Mouse (Mus musculus) layer of hippocampus, adult 9-11 months (tissue): Measurements from ENCODE around the gene Gna14.

Experiments
- DNase-seq: peaks from one replicate; pipeline ENCODE4 v3.0.0; 2022

Gna14 gene

DNA sequence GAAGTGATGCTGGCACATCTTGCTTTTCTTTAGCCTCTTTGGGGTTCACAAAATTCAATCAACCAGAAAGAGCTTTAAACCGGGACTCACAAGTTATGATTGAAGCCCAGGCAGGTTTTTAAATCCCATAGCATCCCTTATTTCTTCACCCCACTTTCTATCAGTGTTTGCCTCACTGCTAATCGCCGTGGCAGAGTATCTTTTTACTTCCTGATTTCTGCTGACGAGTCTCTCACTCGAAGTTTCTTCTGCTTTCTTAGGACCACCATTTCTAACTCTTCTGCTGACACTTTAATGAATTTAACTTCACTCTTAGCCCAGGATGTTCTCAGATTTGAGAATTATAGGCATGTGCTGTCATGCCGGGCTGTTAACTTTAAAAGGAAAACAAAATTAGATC, 21.6 kb downstream of the Gna14 start:
- no peak for DNase-seq

DNA sequence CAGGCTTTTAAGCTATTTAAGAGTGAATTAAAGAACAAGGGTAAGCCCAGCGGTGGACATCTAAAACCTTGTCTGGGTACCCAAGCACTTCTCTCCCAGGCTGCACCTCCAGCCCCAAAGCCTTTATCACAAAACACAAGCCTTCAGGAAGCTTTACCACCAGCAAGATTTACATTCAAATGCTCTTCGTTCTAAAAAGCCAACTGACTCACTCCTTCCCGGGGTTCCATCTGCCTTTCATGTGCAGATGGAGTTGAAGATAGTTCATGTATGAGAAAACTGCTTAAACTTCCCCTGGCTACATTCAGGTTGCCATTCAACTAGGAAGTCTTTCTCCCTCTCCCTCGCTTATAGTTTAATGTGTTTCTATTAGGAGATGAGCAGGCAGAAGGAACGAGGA, 23.8 kb downstream of the Gna14 start:
- no peak for DNase-seq

DNA sequence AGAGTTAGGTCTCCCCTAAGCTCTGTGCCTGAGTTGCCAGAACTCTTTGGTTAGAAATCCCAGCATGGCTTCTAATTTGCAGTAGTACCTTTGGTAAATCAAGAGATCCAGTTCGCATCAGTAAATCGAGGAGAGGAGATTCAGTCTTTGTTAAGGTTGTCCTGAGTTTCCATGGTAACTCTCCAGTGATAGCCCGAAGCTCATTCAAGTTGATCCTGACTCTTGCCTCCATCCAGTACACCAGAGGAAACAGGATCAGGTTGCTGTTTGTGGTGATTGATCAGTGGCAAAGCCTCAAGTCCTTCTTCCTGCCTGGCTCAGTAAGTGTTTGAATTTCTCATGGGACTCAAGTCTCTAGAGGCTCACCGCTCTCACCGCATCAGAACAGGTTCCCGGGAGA, 24.7 kb downstream of the Gna14 start:
- no peak for DNase-seq

DNA sequence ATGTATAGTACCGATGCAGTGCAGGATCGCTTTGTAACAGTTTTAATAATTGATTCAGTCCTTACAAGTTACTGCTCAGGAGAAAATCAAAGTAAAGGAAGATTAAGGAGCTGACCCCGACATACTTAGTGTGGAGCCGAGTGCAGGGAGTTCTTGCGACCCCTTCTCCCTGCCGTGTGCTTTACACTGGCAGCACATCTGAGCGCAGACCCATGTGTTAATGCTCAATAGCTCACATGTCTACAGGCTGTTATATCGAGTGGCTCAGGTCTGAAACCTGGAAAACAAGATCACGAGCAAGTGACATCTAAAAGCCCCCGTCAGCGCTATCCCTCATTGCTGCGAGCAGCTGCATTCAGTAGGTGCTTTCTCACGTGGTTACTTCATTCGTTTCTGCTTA, 25.3 kb downstream of the Gna14 start:
- DNase-seq = no peak

DNA sequence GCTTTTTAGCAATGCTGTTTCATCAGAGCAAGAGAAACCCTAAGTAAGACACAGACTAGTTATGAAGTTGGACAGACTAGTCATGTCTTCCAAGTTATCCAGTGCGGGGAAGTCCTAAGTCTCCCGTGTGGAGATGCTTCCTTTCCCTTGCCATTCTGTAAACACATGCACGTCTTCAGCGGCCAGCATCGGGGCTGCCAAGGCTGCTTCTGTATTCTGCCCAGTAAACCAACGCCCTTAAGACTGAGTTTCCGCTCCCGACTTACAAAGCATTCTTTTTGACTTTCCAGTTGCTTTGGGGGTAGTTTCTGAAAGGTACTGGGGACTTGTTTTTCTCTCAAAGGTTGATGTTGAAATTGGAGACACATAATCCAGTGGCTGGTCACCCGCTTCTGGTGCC, 26.9 kb downstream of the Gna14 start:
- DNase-seq = no peak

DNA sequence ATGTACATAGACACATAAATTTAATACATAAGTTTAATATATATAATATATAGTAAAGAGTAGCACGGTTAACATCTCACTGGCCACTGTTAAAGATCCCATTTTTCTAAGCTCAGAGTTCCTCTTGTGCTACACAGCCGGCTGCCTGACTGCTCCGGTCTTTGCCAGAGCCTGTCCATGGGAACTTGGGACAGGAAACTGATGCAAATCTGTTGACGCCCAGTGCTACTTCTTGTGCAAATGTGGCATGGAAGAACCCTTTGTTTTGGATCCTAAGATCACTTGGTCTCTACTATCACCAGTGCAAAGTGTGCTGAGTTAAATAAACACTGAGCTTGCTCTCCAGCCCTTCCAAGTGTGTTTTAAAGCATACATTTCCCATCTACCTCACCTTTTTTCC, 29.2 kb downstream of the Gna14 start:
- no peak for DNase-seq

DNA sequence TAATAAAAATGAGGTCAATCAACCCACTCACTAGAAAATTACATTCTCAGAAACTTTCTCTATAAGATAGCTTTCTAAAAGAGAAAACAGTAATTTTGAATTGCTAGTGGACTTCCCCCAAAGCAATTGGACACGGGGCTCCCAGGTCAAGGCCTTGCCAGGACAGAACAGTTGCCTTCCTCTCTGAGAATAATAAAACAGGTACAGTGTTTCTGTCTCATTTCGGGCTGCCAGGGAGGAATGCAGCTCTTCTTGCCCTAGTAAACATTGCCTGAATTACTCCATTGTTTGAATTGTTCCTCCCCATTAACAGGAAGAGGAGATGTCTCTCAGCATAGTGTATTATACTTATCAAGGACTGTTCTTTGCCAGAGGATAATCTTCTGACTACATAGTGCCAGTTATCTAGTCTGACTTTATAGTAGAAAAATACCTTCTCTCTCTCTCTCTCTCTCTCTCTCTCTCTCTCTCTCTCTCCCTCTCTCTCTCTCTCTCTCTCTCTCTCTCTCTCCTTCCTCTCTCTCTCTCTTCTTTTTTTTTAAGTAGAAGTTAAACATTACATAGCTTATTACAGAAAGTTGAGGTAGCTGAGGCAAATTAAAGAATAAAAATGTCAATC, 33.3 kb downstream of the Gna14 start:
- DNase-seq = no peak

DNA sequence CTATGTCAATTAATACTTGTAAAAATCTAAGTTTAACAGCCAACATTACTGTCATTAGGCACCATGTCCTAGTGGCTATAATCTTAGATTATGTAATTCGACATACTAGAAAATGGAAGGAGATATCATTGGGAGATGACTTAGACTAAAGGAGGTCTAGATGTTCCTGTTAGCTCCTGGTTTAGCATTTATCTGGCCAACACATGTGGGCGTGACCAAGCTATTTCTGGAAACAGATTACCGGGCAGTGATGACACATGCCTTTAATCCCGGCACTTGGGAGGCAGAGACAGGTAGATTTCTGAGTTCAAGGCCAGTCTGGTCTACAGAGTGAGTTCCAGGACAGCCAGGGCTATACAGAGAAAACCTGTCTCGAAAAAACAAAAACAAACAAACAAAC, 37.1 kb downstream of the Gna14 start:
- no peak for DNase-seq

DNA sequence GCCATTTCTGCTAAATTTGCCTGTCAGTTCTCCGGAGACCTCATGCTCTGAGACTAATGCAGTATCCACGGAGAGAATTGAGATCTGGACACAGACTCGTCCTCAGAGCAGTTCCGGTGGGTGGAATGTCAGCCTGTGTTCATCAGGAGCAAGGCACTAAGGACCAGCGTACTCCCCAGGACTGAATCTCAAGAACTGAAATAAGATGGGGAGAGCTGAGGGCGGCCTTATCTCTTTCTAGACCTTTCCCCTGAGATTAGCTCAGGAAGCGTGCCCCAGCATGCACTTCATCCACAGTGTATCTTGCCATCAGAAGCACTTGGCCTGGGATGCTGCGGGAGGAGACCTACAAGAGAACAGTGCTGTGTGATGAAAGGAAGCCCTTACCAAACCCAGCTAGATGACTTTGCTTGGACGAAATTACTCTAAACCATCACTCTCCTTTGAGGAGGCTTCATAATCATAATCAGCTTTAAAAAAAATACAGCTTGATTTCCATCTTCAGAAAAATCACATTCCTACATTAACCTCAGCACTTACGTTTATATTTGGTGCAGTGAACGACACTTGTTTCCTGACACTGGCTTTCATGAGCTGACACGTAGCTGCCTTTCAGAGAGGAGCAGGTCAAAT, 41.9 kb downstream of the Gna14 start:
- no peak for DNase-seq

DNA sequence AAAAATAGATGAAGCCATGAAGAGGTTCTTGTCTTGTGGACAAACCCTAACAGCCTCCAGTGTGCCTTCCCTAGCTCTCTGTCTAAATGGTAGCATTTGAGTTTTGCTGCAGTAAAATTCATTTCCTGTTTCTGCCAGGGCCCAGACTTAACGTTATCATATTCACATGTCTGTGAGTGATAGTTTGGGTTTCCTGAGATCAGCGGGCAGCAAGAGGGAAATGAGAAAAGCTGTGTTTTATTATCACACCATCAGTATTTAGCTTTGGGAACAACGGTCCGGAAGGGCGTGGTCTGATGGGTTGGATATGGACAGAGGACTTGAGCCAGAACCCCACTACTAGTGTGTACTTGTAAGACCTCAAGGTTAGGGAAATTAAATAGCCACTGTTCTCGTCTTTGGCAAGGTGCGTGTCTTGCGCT, 42.6 kb downstream of the Gna14 start:
- no peak for DNase-seq

DNA sequence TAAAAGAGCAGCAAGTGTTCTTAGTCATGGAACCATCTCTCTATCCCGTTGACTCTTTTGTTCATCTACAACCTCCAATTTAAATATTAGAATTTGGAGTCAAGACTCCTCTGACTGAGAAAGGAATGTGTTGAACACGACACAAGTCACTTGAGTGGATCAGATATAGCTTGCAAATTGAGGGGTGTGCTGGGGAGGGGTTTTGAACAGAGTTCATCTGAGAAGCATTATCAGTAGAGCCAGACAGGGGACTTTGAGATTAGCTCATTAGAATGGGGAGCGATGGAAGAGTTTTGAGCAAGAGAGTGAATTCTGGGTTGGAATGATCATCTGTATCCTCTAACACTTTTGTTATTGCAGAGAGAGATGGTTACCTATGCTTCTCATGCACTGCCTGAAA, 46.5 kb downstream of the Gna14 start:
- no peak for DNase-seq

DNA sequence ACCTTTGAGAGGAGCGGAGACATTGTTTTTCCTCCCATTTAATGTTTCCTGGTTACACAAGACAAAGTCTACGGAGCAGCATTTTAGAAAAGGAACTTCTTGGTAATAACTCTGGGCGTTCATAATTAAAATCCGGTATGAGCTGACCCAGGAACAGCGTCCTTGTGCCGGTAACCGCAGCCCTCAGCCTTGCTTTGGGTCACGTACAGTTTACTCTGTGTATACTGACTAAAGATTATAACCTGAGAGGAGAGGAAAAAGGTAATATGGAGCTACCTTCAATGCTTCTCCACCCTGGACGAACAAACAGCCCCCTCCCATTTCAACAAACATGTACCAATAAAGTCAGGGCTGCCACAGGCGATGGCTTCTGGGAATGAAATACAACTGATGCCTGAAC, 48.7 kb downstream of the Gna14 start:
- DNase-seq = no peak

DNA sequence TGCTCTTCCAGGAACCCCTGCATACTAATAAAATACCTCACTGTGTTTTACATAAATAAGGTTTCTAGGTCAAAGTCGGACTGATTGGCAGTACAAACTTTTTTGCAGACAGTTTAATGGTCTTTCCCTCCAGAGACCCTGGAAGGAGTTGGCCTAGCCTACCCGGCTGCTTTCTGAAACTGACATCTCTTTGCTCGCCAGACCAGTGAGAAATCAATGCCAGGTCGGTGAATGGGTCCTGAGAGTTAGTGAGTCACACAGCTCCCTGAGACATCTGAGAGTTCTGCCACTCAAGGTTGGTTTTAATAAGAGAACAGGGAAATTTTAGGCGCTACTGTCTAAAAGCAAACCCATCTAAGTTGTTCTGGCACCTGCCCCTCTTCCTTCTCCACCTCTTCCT, 49.1 kb downstream of the Gna14 start:
- no peak for DNase-seq

DNA sequence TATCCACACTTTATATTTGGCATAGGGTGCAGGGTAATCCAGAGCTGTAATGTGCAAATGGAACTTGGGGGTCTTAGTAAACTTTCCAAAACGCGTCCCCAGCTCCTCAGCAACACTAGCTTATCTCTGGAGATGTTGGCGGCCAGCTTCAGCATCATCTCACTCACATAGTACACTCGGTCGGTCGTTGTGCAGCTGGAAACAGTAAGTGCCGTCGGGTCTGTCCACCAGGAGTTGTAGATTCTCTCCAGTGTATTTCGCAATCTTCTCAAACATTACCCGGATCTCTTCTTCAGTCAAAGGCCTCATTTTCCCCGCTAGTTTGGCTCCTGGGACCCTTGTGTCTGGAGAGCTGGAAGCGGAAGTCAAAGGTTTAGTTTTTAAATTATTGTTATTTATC, 55.2 kb downstream of the Gna14 start:
- no peak for DNase-seq

DNA sequence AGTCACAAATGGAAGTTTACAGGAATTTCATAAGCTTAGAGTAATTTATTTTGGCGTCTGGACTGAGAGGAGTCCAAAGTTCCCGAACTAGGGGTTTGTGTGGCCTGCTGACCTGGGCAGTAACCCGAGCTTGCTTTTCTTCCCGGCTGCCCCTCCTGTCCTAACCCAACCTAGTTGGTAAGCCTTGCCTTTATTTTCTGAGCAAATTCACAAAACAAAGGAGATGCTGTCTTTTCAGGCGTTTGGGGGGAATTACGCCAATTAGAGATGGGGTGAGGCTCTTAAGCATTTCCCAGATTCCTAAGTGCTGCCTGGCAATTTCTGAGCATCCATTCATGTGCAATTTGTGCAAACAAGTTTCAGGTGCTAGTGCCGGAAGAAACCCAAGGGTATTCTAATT, 55.9 kb downstream of the Gna14 start:
- no peak for DNase-seq

DNA sequence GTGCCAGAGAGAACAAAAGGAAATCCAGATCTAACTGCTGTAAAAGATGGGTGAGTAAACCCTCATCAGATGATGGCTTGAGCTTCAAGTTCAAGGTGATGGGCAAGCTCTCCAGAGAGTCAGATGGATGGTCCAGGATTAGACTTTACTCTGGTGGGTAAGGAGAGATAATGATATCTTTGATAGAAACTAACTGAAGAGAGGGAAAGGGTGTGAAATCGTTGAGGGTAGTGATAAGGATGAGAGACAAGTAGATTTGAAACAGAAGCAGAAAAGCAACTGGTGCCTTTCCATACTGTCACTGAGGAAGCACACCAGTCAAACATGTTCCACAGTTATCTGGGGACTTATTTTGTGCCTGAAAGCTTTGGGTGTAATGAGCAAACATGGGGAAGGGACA, 56.9 kb downstream of the Gna14 start:
- no peak for DNase-seq

DNA sequence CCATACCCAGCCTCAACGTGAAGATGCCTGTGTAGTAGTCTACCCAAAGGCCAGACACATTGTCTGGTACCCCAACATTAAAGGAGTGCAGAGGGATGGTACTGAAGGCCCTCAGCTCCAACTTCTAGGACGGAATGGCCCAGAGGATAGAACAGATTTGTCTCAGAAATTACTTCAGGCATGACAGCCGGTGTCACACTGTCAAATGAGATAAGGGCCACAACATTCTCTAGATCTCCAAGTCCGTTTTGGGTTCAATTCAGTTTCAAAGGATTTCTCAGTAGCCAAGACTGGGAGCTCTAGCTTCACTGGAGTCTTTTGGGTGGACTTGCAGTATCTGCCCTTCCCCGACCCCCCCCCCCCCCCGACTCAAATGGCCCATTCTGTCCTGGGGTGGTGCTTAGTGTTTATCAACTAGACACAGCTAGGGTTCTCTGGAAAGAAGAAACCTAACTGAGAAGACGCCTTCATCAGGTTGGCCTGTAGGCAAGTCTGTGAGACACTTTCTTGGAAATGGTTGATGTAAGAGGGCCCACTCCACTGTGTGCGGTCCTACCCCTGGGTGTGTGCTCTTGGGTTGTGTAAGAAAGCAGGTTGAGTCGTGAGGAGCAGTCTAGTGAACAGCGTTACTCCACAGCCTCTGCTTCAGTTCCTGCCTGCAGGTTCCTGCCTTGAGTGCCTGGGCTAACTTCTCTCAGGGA, 59.4 kb downstream of the Gna14 start:
- no peak for DNase-seq

DNA sequence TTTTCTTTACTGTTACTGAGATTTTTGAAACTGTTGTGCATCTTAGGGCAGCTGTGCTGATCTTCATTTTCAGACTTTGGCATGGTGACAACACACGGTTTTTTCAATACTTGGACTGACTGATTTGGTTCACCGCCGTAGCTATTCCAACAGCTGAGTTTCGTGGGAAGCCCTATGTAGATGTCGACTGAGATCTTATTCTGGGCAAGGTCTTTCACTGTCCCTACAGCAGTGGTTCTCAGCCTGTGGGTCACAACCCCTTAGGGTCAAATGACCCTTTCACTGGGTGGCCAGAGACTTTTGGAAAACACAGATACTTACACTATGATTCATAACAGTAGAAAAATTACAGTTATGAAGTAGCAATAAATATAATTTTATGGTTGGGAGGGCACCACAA, 60.5 kb downstream of the Gna14 start:
- DNase-seq = no peak

DNA sequence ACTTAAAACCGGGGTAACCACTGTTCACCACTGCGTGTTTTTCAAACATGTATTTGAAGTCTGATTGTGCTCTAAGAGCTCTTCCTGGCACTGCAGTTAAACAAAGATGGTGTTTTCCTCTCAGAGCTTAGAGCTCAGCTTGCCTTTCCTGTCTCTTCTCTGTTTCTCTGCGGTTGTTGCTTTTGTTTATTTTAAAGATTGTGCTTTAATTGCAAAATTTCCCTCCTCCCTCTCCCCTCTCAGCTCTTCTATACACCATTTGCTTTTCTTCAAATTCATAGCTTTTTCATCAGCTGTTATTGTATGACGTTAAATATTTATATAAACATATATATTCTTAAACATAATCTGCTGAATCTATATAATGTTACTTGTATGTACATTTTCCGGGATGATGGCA, 66.5 kb downstream of the Gna14 start:
- DNase-seq = no peak

DNA sequence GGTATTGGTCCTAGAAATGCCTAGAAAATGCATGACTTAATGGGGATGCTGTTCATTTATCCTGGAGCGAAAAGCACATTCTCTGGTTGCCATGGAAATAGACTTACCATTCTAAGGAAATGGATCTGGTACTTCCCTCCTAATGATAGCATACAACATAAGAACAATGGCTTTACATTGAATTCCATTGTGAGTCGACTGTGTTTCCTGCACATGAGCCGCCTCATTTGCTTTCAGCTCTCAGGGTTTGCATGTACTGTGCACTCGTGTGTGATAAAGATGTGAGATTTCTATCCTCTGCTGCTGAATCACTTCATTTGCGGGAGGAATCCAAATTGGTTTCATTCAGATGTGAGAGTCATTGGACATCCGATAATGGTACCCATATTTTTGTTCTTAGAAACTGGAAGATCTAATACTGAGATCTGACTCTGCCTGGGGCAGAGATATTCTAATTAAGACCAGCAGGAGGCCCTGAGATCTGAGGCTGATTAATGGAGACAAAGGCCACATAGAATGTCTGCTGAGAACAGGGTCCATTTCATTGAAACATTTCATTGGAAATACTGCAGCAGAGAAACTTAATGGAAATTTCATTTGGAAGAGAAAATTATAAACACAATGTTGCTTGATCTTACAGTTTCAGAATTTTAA, 71.3 kb downstream of the Gna14 start:
- no peak for DNase-seq

DNA sequence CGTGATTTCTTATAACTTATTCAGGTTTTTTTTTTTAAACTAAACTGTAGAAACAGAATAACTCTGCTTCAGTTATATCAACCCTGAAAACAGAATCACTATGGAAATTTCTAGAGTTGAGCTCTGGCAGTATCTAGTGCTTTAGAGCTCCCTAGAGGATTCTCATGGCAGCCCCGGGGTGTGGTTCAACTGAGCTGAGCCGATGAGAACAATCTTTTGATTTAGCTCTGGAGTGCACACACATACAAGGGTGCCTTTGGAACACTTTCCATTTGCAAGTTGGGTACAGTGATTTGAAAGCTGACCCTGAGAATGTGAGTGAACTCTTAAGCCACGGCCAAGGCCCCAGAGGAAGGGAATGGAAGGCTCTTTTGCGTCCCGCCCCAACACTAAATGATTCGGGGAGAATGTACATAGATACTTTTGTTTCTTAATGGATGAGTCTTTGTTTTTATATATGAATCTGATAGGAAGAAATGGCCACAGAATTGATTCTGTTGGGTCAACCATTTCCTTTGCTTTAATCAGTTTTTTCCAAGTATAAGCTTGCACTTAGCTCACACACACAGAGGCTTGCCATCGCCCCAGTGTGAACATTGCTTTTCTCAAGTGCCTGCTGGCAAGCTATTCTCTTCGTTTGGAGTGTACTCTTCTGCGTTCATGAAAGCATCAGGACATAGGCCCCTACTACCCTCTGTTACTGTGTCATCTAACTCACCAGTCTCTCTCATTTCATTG, 75.0 kb downstream of the Gna14 start:
- DNase-seq = no peak

DNA sequence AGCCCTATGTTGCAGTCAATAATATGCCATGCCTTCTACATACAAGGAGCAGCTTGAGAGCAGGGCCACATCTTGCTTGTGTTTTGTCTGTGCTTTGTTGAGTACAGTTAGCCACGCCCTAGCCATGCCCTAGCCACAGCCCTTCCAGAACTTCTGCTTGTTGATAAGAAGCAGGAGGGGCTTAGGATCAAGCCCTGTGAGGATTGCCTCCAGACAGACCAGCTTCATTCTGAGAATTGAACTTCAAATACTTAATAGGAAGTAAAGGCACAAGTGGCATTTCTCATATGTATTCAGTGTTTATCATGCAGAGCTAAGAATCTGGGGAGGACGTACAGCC, 75.5 kb downstream of the Gna14 start:
- DNase-seq = no peak

DNA sequence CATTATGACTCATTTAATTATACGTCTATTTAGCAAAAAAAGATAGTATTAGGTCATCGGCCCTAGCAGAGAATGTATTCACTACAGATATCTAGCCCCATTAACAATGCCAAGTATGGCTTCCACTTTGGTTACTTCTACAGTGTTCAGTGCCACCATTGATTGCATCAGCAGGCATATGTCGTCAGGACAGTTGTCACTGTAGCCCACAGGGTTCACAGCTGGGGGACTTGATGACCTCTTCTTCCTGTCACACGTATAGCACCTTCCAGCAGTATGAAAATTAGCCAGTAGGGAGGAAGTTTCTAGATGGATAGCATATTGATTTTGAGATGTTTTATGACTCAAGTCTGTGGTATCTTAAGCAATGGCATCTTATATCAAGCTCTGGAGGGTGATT, 78.6 kb downstream of the Gna14 start:
- no peak for DNase-seq

DNA sequence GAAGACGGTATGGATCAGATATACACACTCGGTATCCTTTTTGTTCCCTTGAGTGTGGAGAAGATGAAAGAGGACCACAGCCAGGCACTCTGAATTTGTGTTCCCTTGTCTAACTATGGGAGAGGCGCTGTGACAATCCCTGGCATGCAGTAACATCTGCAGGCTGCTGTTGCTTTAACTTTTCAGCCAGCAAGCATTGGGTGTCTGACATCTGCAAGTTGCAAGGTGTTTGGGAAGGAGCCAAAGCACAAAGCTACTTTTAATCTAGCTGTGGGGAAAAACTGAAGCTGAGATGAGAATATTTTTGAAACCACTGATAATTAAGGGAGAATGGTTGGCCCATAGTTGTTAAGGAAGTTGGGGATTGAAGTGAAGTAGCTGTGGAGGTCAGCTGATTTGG, 83.0 kb downstream of the Gna14 start:
- DNase-seq = no peak
